Mouse (Mus musculus) cerebellum, adult (tissue): ENCODE results near the gene Myrfl.

Experiments used
- ATAC-seq: cut with Nextera tagmentation; 2 replicates; pipeline ENCODE4 v1.9.2; 2017; ENCODE audit warnings: mild to moderate bottlenecking, moderate library complexity, mixed read lengths; ENCODE audit not compliant: insufficient number of reproducible peaks, low FRiP score, low TSS enrichment

Gene Myrfl

GRCm38 (mm10) chr10:116914586-116914985 is 17.9 kb upstream of the Myrfl start:
- ATAC-seq, result no peak

- ATAC-seq, result no peak
Measured at GRCm38 (mm10) chr10:116913647-116914273, 17.0 kb upstream of the Myrfl start.

- no peak for ATAC-seq
Measured at GRCm38 (mm10) chr10:116912850-116913249, 16.1 kb upstream of the Myrfl start.

- ATAC-seq, result no peak
Measured at GRCm38 (mm10) chr10:116908901-116909642, 12.4 kb upstream of the Myrfl start.

GRCm38 (mm10) chr10:116906794-116907193 is 10.1 kb upstream of the Myrfl start:
- no peak for ATAC-seq

GRCm38 (mm10) chr10:116904503-116904908 is 7.8 kb upstream of the Myrfl start:
- ATAC-seq, result no peak

- no peak; the same call in 1 of the 2 replicates for ATAC-seq
Measured at GRCm38 (mm10) chr10:116895108-116895833, 1.4 kb downstream of the Myrfl start.

GRCm38 (mm10) chr10:116894540-116894939 is 2.2 kb downstream of the Myrfl start:
- no peak for ATAC-seq

GRCm38 (mm10) chr10:116893753-116894152 is 3.0 kb downstream of the Myrfl start:
- ATAC-seq, result peak; percentile 64

GRCm38 (mm10) chr10:116890587-116890986 is 6.1 kb downstream of the Myrfl start:
- no peak for ATAC-seq

GRCm38 (mm10) chr10:116884552-116884951 is 12.2 kb downstream of the Myrfl start:
- no peak for ATAC-seq

- ATAC-seq, result no peak
Measured at GRCm38 (mm10) chr10:116883531-116883930, 13.2 kb downstream of the Myrfl start.

GRCm38 (mm10) chr10:116877436-116877835 is 19.3 kb downstream of the Myrfl start:
- peak; percentile 91 for ATAC-seq

GRCm38 (mm10) chr10:116874490-116874889 is 22.2 kb downstream of the Myrfl start:
- ATAC-seq, result no peak

- peak; percentile 33 for ATAC-seq
Measured at GRCm38 (mm10) chr10:116872016-116872410, 24.7 kb downstream of the Myrfl start.

GRCm38 (mm10) chr10:116871329-116872015 is 25.2 kb downstream of the Myrfl start:
- ATAC-seq, result peak; percentile 93

- no peak for ATAC-seq
Measured at GRCm38 (mm10) chr10:116870819-116871218, 25.9 kb downstream of the Myrfl start.

GRCm38 (mm10) chr10:116853159-116853845 is 43.4 kb downstream of the Myrfl start:
- no peak for ATAC-seq

GRCm38 (mm10) chr10:116848749-116849473 is 47.8 kb downstream of the Myrfl start:
- peak; percentile 64 for ATAC-seq
